Mouse (Mus musculus) testis, adult 2 months (tissue): ENCODE data around the gene Tsnax.

Experiments used
- CTCF ChIP-seq: fragments of 200-500 bp; IDR thresholded peaks from 2 replicates; pipeline ENCODE4 v1.5.1; 2012; ENCODE audit warnings: low read depth, mild to moderate bottlenecking, inconsistent platforms, low read length, moderate library complexity; ENCODE audit not compliant: control insufficient read depth, insufficient read depth, insufficient replicate concordance
- POLR2A ChIP-seq: fragments of 200-500 bp; IDR thresholded peaks from 2 replicates; pipeline ENCODE4 v1.6.1; 2012; ENCODE audit warnings: low read depth, mild to moderate bottlenecking, inconsistent platforms, low read length, moderate library complexity; ENCODE audit not compliant: control insufficient read depth

- TF ChIP-seq CTCF (no peak), POLR2A (no peak)
These were observed 41.0 kb downstream of the Tsnax start, which contains the start of gene Disc1 for GRCm38 (mm10) chr8:125053505-125054435.
